Mouse (Mus musculus): ENCODE results near the gene Akt1. TPM values are rescaled to one million over a fixed set of nuclear protein-coding genes. Genes with fewer than 3 reads are reported as not detected.

The Akt1 gene
- 145 and 157 TPM in 2 replicates for polyA plus RNA-seq (2015; fragmentation: Nextera tagmentation; extraction: Ambion mirVana)

DNA sequence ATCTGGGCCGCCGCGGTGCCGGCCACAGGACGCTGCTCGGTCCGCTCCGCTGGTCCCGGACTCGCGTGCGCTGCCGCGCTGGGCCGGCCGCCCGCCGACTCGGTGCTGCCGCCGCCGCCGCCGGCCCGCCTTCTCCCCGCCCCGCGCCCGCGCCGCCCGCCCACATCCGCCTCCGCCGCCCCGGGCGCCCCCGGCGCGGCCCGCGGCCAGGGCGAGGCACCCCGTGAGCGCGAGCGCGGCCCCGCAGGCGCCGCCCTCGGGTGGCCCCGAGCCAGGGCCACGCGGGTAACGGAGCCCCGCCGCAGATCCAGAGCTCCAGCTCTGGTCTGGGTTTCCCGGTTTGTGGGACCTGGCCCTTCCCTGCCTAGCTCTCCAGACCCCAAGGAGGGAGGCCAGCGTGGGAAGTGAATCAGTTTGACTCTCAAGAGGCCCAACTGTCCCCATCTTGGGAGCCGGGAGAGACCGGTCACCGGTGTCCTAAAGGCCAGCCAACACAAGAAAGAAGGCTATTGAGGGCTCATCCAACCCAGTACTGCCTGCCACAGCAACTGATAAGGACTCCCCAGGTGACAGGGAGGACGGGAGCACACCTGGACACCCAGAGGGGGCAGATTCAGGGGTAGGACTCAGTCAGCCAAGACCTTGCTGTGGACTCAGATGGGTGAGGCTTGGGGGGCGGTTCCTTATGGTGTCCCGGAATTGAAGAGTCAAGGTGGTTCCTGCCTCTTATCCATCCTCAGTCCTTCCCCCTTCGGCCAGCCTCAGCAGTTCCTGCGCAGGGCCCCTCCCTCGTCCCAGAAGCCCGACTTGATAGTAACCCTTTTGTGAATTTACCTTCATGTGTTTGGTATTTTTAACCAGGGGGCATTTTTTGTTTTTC is at the start of gene Akt1:
Akt1 (minus strand) TSS at position 753 of the 880 bp plus-strand sequence.
- peak within 1 kb of the TSS; percentile 99 for H3K4me3 ChIP-seq
- ATAC-seq (ENCODE audit: borderline replicate concordance, extremely low read depth, low FRiP score, low TSS enrichment), result peak; percentile 32; the same call in 1 of the 2 replicates
- H3K4me2 ChIP-seq, result peak within 1 kb of the TSS; percentile 93
- no peaks in the 10 kb centered on the region for H3K9me3 ChIP-seq
- peaks cover 3% of the 10 kb centered on the region; the same call in 1 of the 2 replicates for H3K27me3 ChIP-seq
- H3K4me1 ChIP-seq, result peaks cover 77% of the 10 kb centered on the region
- under 1% methylated on average over 52 of the region's 70 CpGs for WGBS
- peak within 1 kb of the TSS; percentile 98 for H3K27ac ChIP-seq
- H3K36me3 ChIP-seq, result peaks cover 16% of the 10 kb centered on the region
- H3K9ac ChIP-seq, result peak within 1 kb of the TSS; percentile 100

- H3K27ac ChIP-seq, result no peak overlapping the region
- WGBS, result 72% methylated on average over 11 of the region's 11 CpGs
- peaks cover 4% of the 10 kb centered on the region; the same call in 1 of the 2 replicates for H3K36me3 ChIP-seq
- no peak overlapping the region for H3K9ac ChIP-seq
- H3K4me3 ChIP-seq, result no peak overlapping the region
- H3K4me1 ChIP-seq, result peaks cover 35% of the 10 kb centered on the region
- H3K4me2 ChIP-seq, result no peak overlapping the region; the same call in 1 of the 2 replicates
- no peaks in the 10 kb centered on the region for H3K9me3 ChIP-seq
- no peak for ATAC-seq (ENCODE audit: borderline replicate concordance, extremely low read depth, low FRiP score, low TSS enrichment)
- H3K27me3 ChIP-seq, result peaks cover 19% of the 10 kb centered on the region
These were observed 49.6 kb upstream of the Akt1 start for GRCm38 (mm10) chr12:112724077-112724805.

DNA sequence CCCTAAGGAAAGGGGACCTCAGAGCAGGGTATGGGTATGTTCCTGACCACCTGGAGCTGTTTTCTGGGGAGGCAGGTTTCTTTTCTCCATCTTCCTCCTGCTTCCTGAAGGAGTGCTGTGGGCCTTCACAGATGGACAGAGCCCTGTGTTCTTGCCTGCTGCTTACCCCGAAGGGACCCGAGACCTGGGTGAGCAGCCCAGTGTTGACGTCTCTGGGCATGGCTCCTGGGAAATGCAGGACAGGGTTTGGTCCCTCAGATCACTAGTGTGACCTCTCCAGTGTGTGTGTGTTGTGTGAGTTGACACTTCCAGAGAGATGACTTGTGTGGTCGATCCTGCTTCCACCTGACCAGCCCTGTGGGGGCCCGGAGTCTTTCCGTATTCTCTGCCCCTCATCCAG is 48.8 kb upstream of the Akt1 start:
- Histone ChIP-seq H3K36me3 (peaks cover 4% of the 10 kb centered on the region; the same call in 1 of the 2 replicates), H3K27ac (no peak overlapping the region), H3K4me2 (peak overlapping the region; percentile 98), H3K4me1 (peaks cover 35% of the 10 kb centered on the region), H3K9ac (0 out of 2 replicates have a peak overlapping the region, but pooled peaks have one; percentile 6), H3K9me3 (no peaks in the 10 kb centered on the region), H3K4me3 (peak overlapping the region; percentile 83), H3K27me3 (peaks cover 19% of the 10 kb centered on the region)
- WGBS, result 84% methylated on average over 6 of the region's 6 CpGs
- ATAC-seq (ENCODE audit: borderline replicate concordance, extremely low read depth, low FRiP score, low TSS enrichment), result no peak

DNA sequence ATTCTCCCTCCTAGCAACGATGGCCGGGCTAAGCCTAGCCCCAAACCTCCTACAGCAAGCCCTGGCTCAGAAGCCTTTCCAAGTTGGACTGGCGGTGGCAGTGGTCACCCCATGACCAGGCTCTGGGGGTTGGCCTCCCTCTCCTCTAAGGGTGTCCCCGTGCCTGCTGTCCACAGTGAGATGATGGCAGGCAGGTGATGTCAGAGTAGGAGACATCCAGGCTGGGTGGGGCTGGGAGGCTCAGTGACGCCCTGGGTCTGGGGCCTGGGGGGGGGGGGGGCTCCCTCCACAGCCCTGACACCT is 48.3 kb upstream of the Akt1 start:
- Histone ChIP-seq H3K27ac (0 out of 2 replicates have a peak overlapping the region, but pooled peaks have one; percentile 97), H3K27me3 (peaks cover 19% of the 10 kb centered on the region), H3K4me2 (peak overlapping the region; percentile 98), H3K36me3 (peaks cover 4% of the 10 kb centered on the region; the same call in 1 of the 2 replicates), H3K4me1 (peaks cover 35% of the 10 kb centered on the region), H3K4me3 (peak overlapping the region; percentile 83), H3K9ac (peak overlapping the region; percentile 69), H3K9me3 (no peaks in the 10 kb centered on the region)
- WGBS, result 14% methylated on average over 5 of the region's 5 CpGs
- no peak for ATAC-seq (ENCODE audit: borderline replicate concordance, extremely low read depth, low FRiP score, low TSS enrichment)

DNA sequence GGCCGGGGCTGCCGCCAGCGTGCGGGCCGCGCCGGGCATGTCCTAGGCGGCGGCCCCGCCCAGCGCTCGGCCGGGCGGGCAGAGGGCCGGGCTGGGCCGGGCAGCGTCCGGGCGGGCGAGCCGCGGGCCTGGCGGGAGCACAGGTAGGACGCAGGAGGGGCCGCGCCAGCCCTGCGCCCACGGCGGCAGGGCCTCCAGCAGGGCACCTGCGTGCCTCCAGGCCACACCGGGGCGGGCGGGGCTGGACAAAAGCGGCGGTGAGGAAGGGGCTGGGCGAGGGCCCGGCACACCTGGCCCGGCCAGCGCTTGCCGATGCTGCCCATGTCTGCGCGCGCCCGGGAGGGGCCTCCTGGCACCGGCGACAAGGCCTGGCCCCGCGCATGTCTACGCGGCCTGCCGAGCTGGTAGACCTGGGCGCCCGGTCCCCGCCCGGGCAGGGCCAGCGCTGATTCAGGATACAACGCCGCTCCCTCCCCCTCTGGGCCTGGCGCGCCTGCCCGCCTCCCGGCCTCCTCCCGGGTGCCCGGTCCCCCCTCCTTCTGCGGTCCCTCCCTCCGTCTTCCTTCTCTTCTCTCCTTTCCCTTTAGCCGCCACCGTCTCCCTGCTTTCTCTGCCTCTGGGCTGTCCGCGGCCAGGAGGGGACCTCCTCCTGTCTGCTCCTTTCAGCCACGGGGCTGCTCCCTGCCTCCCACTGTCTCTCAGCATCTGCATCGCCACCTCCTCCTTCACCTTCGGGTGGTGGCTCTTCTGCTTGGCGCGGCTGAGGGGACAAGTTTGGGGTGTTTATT is 47.8 kb upstream of the Akt1 start:
- peaks cover 32% of the 10 kb centered on the region for H3K4me1 ChIP-seq

GRCm38 (mm10) chr12:112721424-112722239 is 46.9 kb upstream of the Akt1 start:
- peak; percentile 53 for ATAC-seq (ENCODE audit: borderline replicate concordance, extremely low read depth, low FRiP score, low TSS enrichment)
- WGBS, result 4% methylated on average over 60 of the region's 69 CpGs

More for the DNA sequence above, 47.8 kb upstream of the Akt1 start:
- Histone ChIP-seq H3K36me3 (peaks cover 4% of the 10 kb centered on the region; the same call in 1 of the 2 replicates), H3K4me2 (peak overlapping the region; percentile 98), H3K27ac (peak overlapping the region; percentile 97), H3K9ac (peak overlapping the region; percentile 69), H3K9me3 (no peaks in the 10 kb centered on the region), H3K27me3 (peaks cover 19% of the 10 kb centered on the region), H3K4me3 (peak overlapping the region; percentile 83)
- ATAC-seq (ENCODE audit: borderline replicate concordance, extremely low read depth, low FRiP score, low TSS enrichment), result peak; percentile 58
- under 1% methylated on average over 55 of the region's 75 CpGs for WGBS

DNA sequence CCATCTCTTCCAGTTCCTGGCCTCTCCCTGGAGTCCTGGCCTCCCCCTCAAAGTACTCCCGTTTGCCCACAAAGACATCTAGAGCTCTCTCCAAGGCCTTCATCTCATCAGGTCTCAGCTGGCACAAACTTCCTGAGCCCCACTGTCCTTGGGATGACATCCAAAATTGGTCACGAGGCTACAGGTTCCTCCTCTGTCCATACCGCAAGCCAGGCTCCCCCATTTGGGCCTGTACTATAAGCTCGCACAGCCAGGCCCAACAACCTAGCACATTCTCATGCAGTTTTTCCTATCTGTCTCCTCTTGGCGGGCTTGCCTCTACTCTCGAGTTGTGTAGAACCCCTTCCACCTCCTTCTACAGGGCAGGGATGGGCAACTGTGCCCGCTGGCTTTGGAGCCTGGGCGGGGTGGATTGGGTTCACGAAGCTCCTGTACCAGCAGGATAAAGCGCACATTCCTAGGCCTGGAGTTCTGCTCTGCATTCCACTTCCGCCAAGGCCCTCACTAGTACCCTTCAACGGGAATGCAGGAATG is 46.3 kb upstream of the Akt1 start:
- 44% methylated on average over 12 of the region's 12 CpGs for WGBS

More at GRCm38 (mm10) chr12:112721424-112722239, 46.9 kb upstream of the Akt1 start:
- Histone ChIP-seq H3K27me3 (peaks cover 19% of the 10 kb centered on the region), H3K27ac (peak overlapping the region; percentile 97), H3K36me3 (peaks cover 4% of the 10 kb centered on the region; the same call in 1 of the 2 replicates), H3K4me1 (peaks cover 32% of the 10 kb centered on the region), H3K9me3 (no peaks in the 10 kb centered on the region), H3K4me3 (peak overlapping the region; percentile 83), H3K9ac (peak overlapping the region; percentile 69), H3K4me2 (peak overlapping the region; percentile 98)

GRCm38 (mm10) chr12:112720216-112720615 is 45.5 kb upstream of the Akt1 start, which contains the start of gene Cep170b:
Gene Cep170b, plus strand, starts transcription at chr12:112720455.
- Histone ChIP-seq H3K27me3 (peaks cover 19% of the 10 kb centered on the region), H3K27ac (peak within 1 kb of the TSS; percentile 97), H3K4me3 (peak within 1 kb of the TSS; percentile 83), H3K4me1 (peaks cover 32% of the 10 kb centered on the region), H3K4me2 (peak within 1 kb of the TSS; percentile 98), H3K36me3 (peaks cover 4% of the 10 kb centered on the region; the same call in 1 of the 2 replicates), H3K9ac (peak within 1 kb of the TSS; percentile 69), H3K9me3 (no peaks in the 10 kb centered on the region)
- WGBS, result 50% methylated on average over 6 of the region's 6 CpGs
- no peak for ATAC-seq (ENCODE audit: borderline replicate concordance, extremely low read depth, low FRiP score, low TSS enrichment)

More for the DNA sequence above, 46.3 kb upstream of the Akt1 start:
- H3K9ac ChIP-seq, result peak overlapping the region; percentile 69
- peak overlapping the region; percentile 98 for H3K4me2 ChIP-seq
- peak overlapping the region; percentile 83 for H3K4me3 ChIP-seq
- ATAC-seq (ENCODE audit: borderline replicate concordance, extremely low read depth, low FRiP score, low TSS enrichment), result no peak
- H3K27ac ChIP-seq, result peak overlapping the region; percentile 97
- peaks cover 19% of the 10 kb centered on the region for H3K27me3 ChIP-seq
- peaks cover 4% of the 10 kb centered on the region; the same call in 1 of the 2 replicates for H3K36me3 ChIP-seq
- peaks cover 32% of the 10 kb centered on the region for H3K4me1 ChIP-seq
- H3K9me3 ChIP-seq, result no peaks in the 10 kb centered on the region

DNA sequence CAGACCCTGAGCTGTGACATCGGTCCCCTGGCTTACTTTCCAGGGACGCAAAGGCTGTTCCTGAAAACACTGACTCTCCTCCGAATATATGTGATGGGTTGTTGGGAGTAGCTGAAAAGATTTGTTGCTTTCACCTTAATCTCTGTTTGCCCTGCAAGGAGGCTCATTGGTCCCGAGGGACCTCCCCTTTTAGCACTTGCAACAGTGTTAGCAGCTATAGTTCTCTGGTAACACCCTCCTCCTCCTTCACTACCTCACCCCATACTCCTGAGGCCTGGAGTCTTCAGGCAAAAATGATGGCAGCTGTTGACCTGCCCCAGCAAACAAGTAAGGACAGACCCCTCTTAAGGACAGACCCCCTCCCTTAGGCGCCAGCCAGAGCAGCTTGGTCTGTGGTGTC is 44.3 kb upstream of the Akt1 start:
- Histone ChIP-seq H3K4me3 (no peak overlapping the region), H3K9ac (no peak overlapping the region), H3K36me3 (no peaks in the 10 kb centered on the region), H3K27me3 (peaks cover 19% of the 10 kb centered on the region), H3K27ac (0 out of 2 replicates have a peak overlapping the region, but pooled peaks have one; percentile 31), H3K4me2 (no peak overlapping the region), H3K9me3 (no peaks in the 10 kb centered on the region), H3K4me1 (peaks cover 37% of the 10 kb centered on the region)
- 49% methylated on average over 5 of the region's 5 CpGs for WGBS
- no peak for ATAC-seq (ENCODE audit: borderline replicate concordance, extremely low read depth, low FRiP score, low TSS enrichment)

GRCm38 (mm10) chr12:112717140-112717539 is 42.5 kb upstream of the Akt1 start:
- Histone ChIP-seq H3K27me3 (peaks cover 11% of the 10 kb centered on the region; the same call in 1 of the 2 replicates), H3K4me3 (no peak overlapping the region), H3K9me3 (no peaks in the 10 kb centered on the region), H3K36me3 (no peaks in the 10 kb centered on the region), H3K4me2 (no peak overlapping the region), H3K9ac (no peak overlapping the region), H3K4me1 (peaks cover 26% of the 10 kb centered on the region), H3K27ac (no peak overlapping the region)
- 30% methylated on average over 7 of the region's 7 CpGs for WGBS
- ATAC-seq (ENCODE audit: borderline replicate concordance, extremely low read depth, low FRiP score, low TSS enrichment), result no peak
